Mouse (Mus musculus) neural tube, embryonic 12.5 days (tissue): ENCODE results near the gene Smg7. TPM values are rescaled to one million over a fixed set of nuclear protein-coding genes. Genes with fewer than 3 reads are reported as not detected.
A peak's percentile ranks its signal among the peaks of the same experiment; 100 is the strongest.

Source experiments
- ATAC-seq: fragments of 200-750 bp; cut with Nextera tagmentation; 2 replicates; pipeline ENCODE4 v1.8.0; 2017; ENCODE audit warnings: low read depth, mild to moderate bottlenecking, moderate TSS enrichment, moderate library complexity; ENCODE audit not compliant: low FRiP score
- H3K27ac ChIP-seq: fragments of 300-500 bp; sonication (generic); 2 replicates; pipeline ENCODE4 v1.5.1; 2016
- H3K27me3 ChIP-seq: fragments of 300-500 bp; sonication (generic); replicated peaks from 2 replicates; pipeline ENCODE4 v1.6.1; 2016; ENCODE audit warnings: mild to moderate bottlenecking
- H3K36me3 ChIP-seq: fragments of 300-500 bp; sonication (generic); 2 replicates; pipeline ENCODE4 v1.6.1; 2016; ENCODE audit warnings: mild to moderate bottlenecking
- H3K4me1 ChIP-seq: fragments of 300-500 bp; sonication (generic); 2 replicates; pipeline ENCODE4 v1.6.1; 2016
- H3K4me2 ChIP-seq: fragments of 300-500 bp; sonication (generic); replicated peaks from 2 replicates; pipeline ENCODE4 v1.6.1; 2016; ENCODE audit warnings: mild to moderate bottlenecking
- H3K4me3 ChIP-seq: fragments of 300-500 bp; sonication (generic); 2 replicates; pipeline ENCODE4 v1.5.1; 2016
- H3K9ac ChIP-seq: fragments of 300-500 bp; sonication (generic); 2 replicates; pipeline ENCODE4 v1.6.1; 2016; ENCODE audit warnings: mild to moderate bottlenecking
- H3K9me3 ChIP-seq: fragments of 300-500 bp; sonication (generic); 2 replicates; pipeline ENCODE4 v1.6.1; 2016; ENCODE audit warnings: mild to moderate bottlenecking
- WGBS: fragments of 180-500 bp; shearing (Covaris S2); methylation state at CpG from one replicate; pipeline ENCODE4 v1.1.7; 2016; 5-methylcytosine and 5-hydroxymethylcytosine counted together
- polyA plus RNA-seq: library from polyadenylated mRNA; unstranded; fragments of >200 nt; fragmentation: Nextera tagmentation; extraction: Ambion mirVana; gene quantifications from 2 replicates; pipeline ENCODE4 v1.2.1, GENCODE M21; 2016

Gene Smg7
- polyA plus RNA-seq: 36.8 and 38.6 TPM in 2 replicates

GRCm38 (mm10) chr1:152901765-152902664, at the start of gene Smg7:
Gene Smg7, minus strand, starts transcription at chr1:152902646.
- H3K4me1 ChIP-seq: peaks cover 9% of the 10 kb centered on the region
- no peaks in the 10 kb centered on the region for H3K36me3 ChIP-seq
- H3K4me2 ChIP-seq: peak within 1 kb of the TSS; percentile 85
- H3K27me3 ChIP-seq: no peaks in the 10 kb centered on the region
- peak within 1 kb of the TSS; percentile 94 for H3K9ac ChIP-seq
- H3K4me3 ChIP-seq: peak within 1 kb of the TSS; percentile 96
- WGBS: under 1% methylated on average over 89 of the region's 93 CpGs
- H3K27ac ChIP-seq: peak within 1 kb of the TSS; percentile 91
- ATAC-seq: peak; percentile 52
- no peaks in the 10 kb centered on the region for H3K9me3 ChIP-seq

- WGBS: 45% methylated on average over 4 of the region's 4 CpGs
- ATAC-seq: no peak
- Histone ChIP-seq H3K4me1 (no peaks in the 10 kb centered on the region), H3K4me2 (no peak overlapping the region), H3K27me3 (no peaks in the 10 kb centered on the region), H3K9me3 (no peaks in the 10 kb centered on the region), H3K27ac (no peak overlapping the region), H3K4me3 (no peak overlapping the region), H3K9ac (no peak overlapping the region), H3K36me3 (no peaks in the 10 kb centered on the region)
Observed at GRCm38 (mm10) chr1:152942977-152943376, 40.5 kb upstream of the Smg7 start.

GRCm38 (mm10) chr1:152936365-152936764, 33.9 kb upstream of the Smg7 start:
- no peak for ATAC-seq

GRCm38 (mm10) chr1:152935476-152935875, 33.0 kb upstream of the Smg7 start:
- H3K9me3 ChIP-seq: no peaks in the 10 kb centered on the region
- H3K27me3 ChIP-seq: no peaks in the 10 kb centered on the region
- 53% methylated on average over 6 of the region's 6 CpGs for WGBS
- H3K4me1 ChIP-seq: 0 out of 2 replicates have a peak, but pooled peaks cover 4% of the 10 kb centered on the region
- ATAC-seq: no peak
- H3K4me3 ChIP-seq: no peak overlapping the region
- H3K9ac ChIP-seq: no peak overlapping the region
- H3K27ac ChIP-seq: no peak overlapping the region
- no peaks in the 10 kb centered on the region for H3K36me3 ChIP-seq
- no peak overlapping the region for H3K4me2 ChIP-seq

More at GRCm38 (mm10) chr1:152936365-152936764, 33.9 kb upstream of the Smg7 start:
- Histone ChIP-seq H3K4me2 (no peak overlapping the region), H3K4me3 (no peak overlapping the region), H3K27me3 (no peaks in the 10 kb centered on the region), H3K4me1 (0 out of 2 replicates have a peak, but pooled peaks cover 4% of the 10 kb centered on the region), H3K9ac (no peak overlapping the region), H3K27ac (no peak overlapping the region), H3K36me3 (no peaks in the 10 kb centered on the region), H3K9me3 (no peaks in the 10 kb centered on the region)
- 76% methylated on average over 5 of the region's 5 CpGs for WGBS

GRCm38 (mm10) chr1:152933962-152934361, 31.5 kb upstream of the Smg7 start:
- H3K4me2 ChIP-seq: no peak overlapping the region
- no peak overlapping the region for H3K4me3 ChIP-seq
- no peak for ATAC-seq
- H3K9me3 ChIP-seq: no peaks in the 10 kb centered on the region
- H3K27me3 ChIP-seq: no peaks in the 10 kb centered on the region
- no peaks in the 10 kb centered on the region for H3K36me3 ChIP-seq
- no peak overlapping the region for H3K9ac ChIP-seq
- 49% methylated on average over 11 of the region's 11 CpGs for WGBS
- 0 out of 2 replicates have a peak, but pooled peaks cover 4% of the 10 kb centered on the region for H3K4me1 ChIP-seq
- H3K27ac ChIP-seq: no peak overlapping the region

GRCm38 (mm10) chr1:152921786-152922185, 19.3 kb upstream of the Smg7 start:
- Histone ChIP-seq H3K27ac (no peak overlapping the region), H3K4me3 (no peak overlapping the region), H3K36me3 (no peaks in the 10 kb centered on the region), H3K27me3 (no peaks in the 10 kb centered on the region), H3K9ac (no peak overlapping the region), H3K4me1 (no peaks in the 10 kb centered on the region), H3K4me2 (no peak overlapping the region), H3K9me3 (no peaks in the 10 kb centered on the region)
- 85% methylated on average over 3 of the region's 3 CpGs for WGBS
- no peak for ATAC-seq

GRCm38 (mm10) chr1:152917626-152918025, 15.2 kb upstream of the Smg7 start:
- H3K9ac ChIP-seq: no peak overlapping the region
- H3K36me3 ChIP-seq: no peaks in the 10 kb centered on the region
- no peaks in the 10 kb centered on the region for H3K9me3 ChIP-seq
- H3K4me2 ChIP-seq: no peak overlapping the region
- no peaks in the 10 kb centered on the region for H3K4me1 ChIP-seq
- no peak overlapping the region for H3K27ac ChIP-seq
- no peak for ATAC-seq
- no peaks in the 10 kb centered on the region for H3K27me3 ChIP-seq
- 71% methylated on average over 4 of the region's 4 CpGs for WGBS
- no peak overlapping the region for H3K4me3 ChIP-seq

- Histone ChIP-seq H3K36me3 (no peaks in the 10 kb centered on the region), H3K27ac (no peak overlapping the region), H3K9me3 (no peaks in the 10 kb centered on the region), H3K4me3 (no peak overlapping the region), H3K4me1 (no peaks in the 10 kb centered on the region), H3K4me2 (no peak overlapping the region), H3K27me3 (no peaks in the 10 kb centered on the region), H3K9ac (no peak overlapping the region)
- no peak for ATAC-seq
- WGBS: 88% methylated on average over 5 of the region's 5 CpGs
Observed at GRCm38 (mm10) chr1:152916936-152917335, 14.5 kb upstream of the Smg7 start.

GRCm38 (mm10) chr1:152915766-152916165, 13.3 kb upstream of the Smg7 start:
- Histone ChIP-seq H3K27ac (no peak overlapping the region), H3K4me1 (no peaks in the 10 kb centered on the region), H3K4me3 (no peak overlapping the region), H3K36me3 (no peaks in the 10 kb centered on the region), H3K9ac (no peak overlapping the region), H3K4me2 (no peak overlapping the region), H3K9me3 (no peaks in the 10 kb centered on the region), H3K27me3 (no peaks in the 10 kb centered on the region)
- WGBS: 44% methylated on average over 5 of the region's 5 CpGs
- no peak for ATAC-seq

- no peak overlapping the region for H3K9ac ChIP-seq
- no peaks in the 10 kb centered on the region for H3K27me3 ChIP-seq
- ATAC-seq: no peak
- H3K4me1 ChIP-seq: no peaks in the 10 kb centered on the region
- H3K36me3 ChIP-seq: no peaks in the 10 kb centered on the region
- no peak overlapping the region for H3K4me2 ChIP-seq
- H3K4me3 ChIP-seq: no peak overlapping the region
- no peaks in the 10 kb centered on the region for H3K9me3 ChIP-seq
- H3K27ac ChIP-seq: no peak overlapping the region
- 89% methylated on average over 6 of the region's 6 CpGs for WGBS
Observed at GRCm38 (mm10) chr1:152913483-152914460, 11.3 kb upstream of the Smg7 start.

- no peak overlapping the region for H3K9ac ChIP-seq
- H3K4me1 ChIP-seq: peaks cover 9% of the 10 kb centered on the region
- no peaks in the 10 kb centered on the region for H3K27me3 ChIP-seq
- no peak overlapping the region for H3K27ac ChIP-seq
- ATAC-seq: peak; percentile 7; the same call in 1 of the 2 replicates
- H3K4me2 ChIP-seq: peak overlapping the region; percentile 85
- no peaks in the 10 kb centered on the region for H3K9me3 ChIP-seq
- WGBS: 1% methylated on average over 14 of the region's 14 CpGs
- no peaks in the 10 kb centered on the region for H3K36me3 ChIP-seq
- peak overlapping the region; percentile 27 for H3K4me3 ChIP-seq
Observed at GRCm38 (mm10) chr1:152904469-152904868, 2.0 kb upstream of the Smg7 start.
